Mouse (Mus musculus) spleen, postnatal 36 days (tissue): ENCODE data around the gene Pafah2.
A peak's percentile ranks its signal among the peaks of the same experiment; 100 is the strongest.

Experiments
- DNase-seq, 2 experiments: peaks; one replicate each; pipeline ENCODE4 v3.0.0; 2022; ENCODE audit warnings: low spot score in 2 of 2, mixed read lengths in 1 of 2

Pafah2 gene

GRCm38 (mm10) chr4:134395977-134396825 lies at the start of gene Pafah2:
TSS of gene Pafah2 (plus strand) at chr4:134396320.
- DNase-seq: peak; percentile 93 to 94

GRCm38 (mm10) chr4:134348078-134348477 lies 48.0 kb upstream of the Pafah2 start:
- no peak for DNase-seq

GRCm38 (mm10) chr4:134348545-134348944 lies 47.6 kb upstream of the Pafah2 start:
- no peak for DNase-seq

GRCm38 (mm10) chr4:134349829-134350228 lies 46.3 kb upstream of the Pafah2 start:
- DNase-seq: no peak

- DNase-seq: no peak
Observed at GRCm38 (mm10) chr4:134350641-134351040, 45.5 kb upstream of the Pafah2 start.

GRCm38 (mm10) chr4:134351329-134352260 lies 44.5 kb upstream of the Pafah2 start:
- no peak for DNase-seq

GRCm38 (mm10) chr4:134352261-134352707 lies 43.8 kb upstream of the Pafah2 start:
- no peak for DNase-seq

- no peak for DNase-seq
Observed at GRCm38 (mm10) chr4:134352929-134353328, 43.2 kb upstream of the Pafah2 start.

GRCm38 (mm10) chr4:134353527-134354409 lies 42.4 kb upstream of the Pafah2 start:
- no peak for DNase-seq

- DNase-seq: no peak
Observed at GRCm38 (mm10) chr4:134355841-134356452, 40.2 kb upstream of the Pafah2 start.

- DNase-seq: peak; percentile 35 to 41
Observed at GRCm38 (mm10) chr4:134356591-134357460, 39.3 kb upstream of the Pafah2 start.

- no peak for DNase-seq
Observed at GRCm38 (mm10) chr4:134357461-134357771, 38.7 kb upstream of the Pafah2 start.

GRCm38 (mm10) chr4:134359649-134360048 lies 36.5 kb upstream of the Pafah2 start:
- no peak for DNase-seq

- peak; percentile 60 to 61 for DNase-seq
Observed at GRCm38 (mm10) chr4:134361215-134361614, 34.9 kb upstream of the Pafah2 start.

GRCm38 (mm10) chr4:134362124-134362523 lies 34.0 kb upstream of the Pafah2 start:
- DNase-seq: no peak

- DNase-seq: peak; percentile 81 to 87
Observed at GRCm38 (mm10) chr4:134362586-134362985, 33.5 kb upstream of the Pafah2 start.

- no peak for DNase-seq
Observed at GRCm38 (mm10) chr4:134365280-134365679, 30.8 kb upstream of the Pafah2 start.

- no peak for DNase-seq
Observed at GRCm38 (mm10) chr4:134370649-134371221, 25.4 kb upstream of the Pafah2 start.

GRCm38 (mm10) chr4:134371316-134371855 lies 24.7 kb upstream of the Pafah2 start:
- no peak for DNase-seq
